Mouse (Mus musculus) cortical plate, adult 2 months (tissue): ENCODE results near the gene Tstd2.

Experiments
- CTCF ChIP-seq: fragments of 200-500 bp; IDR thresholded peaks from 2 replicates; pipeline ENCODE4 v1.5.1; 2011; ENCODE audit warnings: mild to moderate bottlenecking, control low read depth, low read length; ENCODE audit not compliant: insufficient read depth; ENCODE audit errors: extremely low read depth
- POLR2A ChIP-seq: fragments of 200-500 bp; IDR thresholded peaks from 2 replicates; pipeline ENCODE4 v1.6.1; 2011; ENCODE audit warnings: mild to moderate bottlenecking, low read length, control low read depth; ENCODE audit not compliant: insufficient read depth; ENCODE audit errors: extremely low read depth

- no peak for TF ChIP-seq POLR2A
- peak; percentile 99 for TF ChIP-seq CTCF
Observed at GRCm38 (mm10) chr4:46126541-46126940, 12.0 kb downstream of the Tstd2 start.
